Mouse (Mus musculus) mouse embryonic stem cell (cell line): ENCODE data around the gene H2afx.
"Not testable (repeated sequence)": the region's sequence is repeated elsewhere in the genome, so short reads cannot be mapped to it uniquely, and the experiment has no call there.

Source experiments
- in situ Hi-C, 2 experiments: fragments of 300-500 bp; cut with MboI; formaldehyde crosslinking; loops; 1 replicate in 1 of 2; 3 replicates in 1 of 2; pipeline ENCODE4 v1.14.3; 2019 to 2020; ENCODE audit warnings: low sequenced_read_pairs in 2 of 2, low pct_unique_long_range_greater_than_20kb in 1 of 2, mixed read lengths in 1 of 2; ENCODE audit not compliant: unreplicated experiment in 1 of 2

Gene H2afx

GRCm38 (mm10) chr9:44334396-44335330, at the start of gene H2afx:
TSS of gene H2afx (plus strand) at chr9:44334694.
- in situ Hi-C loops = no loop called here

- in situ Hi-C loops = no loop called here
These were observed 48.1 kb upstream of the H2afx start for GRCm38 (mm10) chr9:44286256-44286850.

- in situ Hi-C loops = no loop called here
These were observed 47.5 kb upstream of the H2afx start for GRCm38 (mm10) chr9:44287003-44287400.

- in situ Hi-C loops = no loop called here
These were observed 47.0 kb upstream of the H2afx start for GRCm38 (mm10) chr9:44287401-44288075.

- in situ Hi-C loops = no loop called here
These were observed 46.2 kb upstream of the H2afx start, which contains the start of gene Abcg4 for GRCm38 (mm10) chr9:44288076-44288958. TSS of gene Abcg4 (minus strand) at chr9:44288615.

- in situ Hi-C loops = no loop called here
These were observed 45.6 kb upstream of the H2afx start for GRCm38 (mm10) chr9:44288959-44289291.

GRCm38 (mm10) chr9:44292490-44292889, 42.0 kb upstream of the H2afx start:
- in situ Hi-C loops = no loop called here

- in situ Hi-C loops = not testable (repeated sequence)
These were observed 34.5 kb upstream of the H2afx start for GRCm38 (mm10) chr9:44300001-44300400.

GRCm38 (mm10) chr9:44305466-44306079, 28.9 kb upstream of the H2afx start, which contains the start of gene Hinfp:
TSS of gene Hinfp (minus strand) at chr9:44305671.
- in situ Hi-C loops = no loop called here

- in situ Hi-C loops = no loop called here
These were observed 28.0 kb upstream of the H2afx start for GRCm38 (mm10) chr9:44306532-44306931.

- in situ Hi-C loops = no loop called here
These were observed 27.2 kb upstream of the H2afx start for GRCm38 (mm10) chr9:44307248-44307647.

GRCm38 (mm10) chr9:44309756-44310155, 24.7 kb upstream of the H2afx start:
- in situ Hi-C loops = no loop called here

GRCm38 (mm10) chr9:44310750-44311135, 23.8 kb upstream of the H2afx start:
- in situ Hi-C loops = no loop called here

GRCm38 (mm10) chr9:44311136-44312134, 23.1 kb upstream of the H2afx start:
- in situ Hi-C loops = no loop called here

- in situ Hi-C loops = no loop called here
These were observed 20.8 kb upstream of the H2afx start for GRCm38 (mm10) chr9:44313476-44314256.

- in situ Hi-C loops = no loop called here
These were observed 20.3 kb upstream of the H2afx start for GRCm38 (mm10) chr9:44314257-44314547.
